Mouse (Mus musculus): ENCODE results near the gene Tmem131. TPM values are rescaled to one million over a fixed set of nuclear protein-coding genes. Genes with fewer than 3 reads are reported as not detected.
"Not testable (repeated sequence)": the region's sequence is repeated elsewhere in the genome, so short reads cannot be mapped to it uniquely, and the experiment has no call there.

Gene Tmem131
- polyA plus RNA-seq, 1 experiment from 2014 or later, result 12.1 TPM

GRCm38 (mm10) chr1:36904489-36904888 is 39.0 kb downstream of the Tmem131 start:
- no peak overlapping the region for H3K27ac ChIP-seq
- H3K4me3 ChIP-seq, result no peak overlapping the region
- 0 out of 2 replicates have a peak, but pooled peaks cover 7% of the 10 kb centered on the region for H3K36me3 ChIP-seq
- peaks cover 10% of the 10 kb centered on the region; the same call in 1 of the 2 replicates for H3K4me1 ChIP-seq
- WGBS, result 74% methylated on average over 6 of the region's 6 CpGs
- DNase-seq (ENCODE audit: low spot score), result peak; percentile 63
- H3K27me3 ChIP-seq (ENCODE audit: insufficient read depth, poor library complexity, severe bottlenecking), result no peaks in the 10 kb centered on the region
- H3K9me3 ChIP-seq, result no peaks in the 10 kb centered on the region

DNA sequence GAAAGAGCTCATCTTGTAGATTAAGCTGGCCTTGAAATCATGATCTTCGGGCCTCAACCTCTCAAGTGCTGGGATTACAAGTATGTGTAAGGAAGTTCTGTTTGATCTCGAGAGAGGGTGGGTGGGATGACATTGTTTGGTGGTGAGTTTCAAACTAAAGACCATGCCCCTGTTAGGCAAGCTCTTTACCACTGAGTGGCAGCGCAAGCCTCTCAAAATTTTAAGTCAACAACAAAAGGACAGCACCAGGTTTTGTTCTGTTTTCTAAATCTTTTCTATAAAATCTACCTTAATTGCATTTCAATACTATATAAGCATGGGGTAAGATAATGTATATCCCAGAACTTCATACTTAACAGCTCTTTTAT is 39.4 kb downstream of the Tmem131 start:
- DNase-seq (ENCODE audit: low spot score), result peak; percentile 58
- 52% methylated on average over 3 of the region's 3 CpGs for WGBS

DNA sequence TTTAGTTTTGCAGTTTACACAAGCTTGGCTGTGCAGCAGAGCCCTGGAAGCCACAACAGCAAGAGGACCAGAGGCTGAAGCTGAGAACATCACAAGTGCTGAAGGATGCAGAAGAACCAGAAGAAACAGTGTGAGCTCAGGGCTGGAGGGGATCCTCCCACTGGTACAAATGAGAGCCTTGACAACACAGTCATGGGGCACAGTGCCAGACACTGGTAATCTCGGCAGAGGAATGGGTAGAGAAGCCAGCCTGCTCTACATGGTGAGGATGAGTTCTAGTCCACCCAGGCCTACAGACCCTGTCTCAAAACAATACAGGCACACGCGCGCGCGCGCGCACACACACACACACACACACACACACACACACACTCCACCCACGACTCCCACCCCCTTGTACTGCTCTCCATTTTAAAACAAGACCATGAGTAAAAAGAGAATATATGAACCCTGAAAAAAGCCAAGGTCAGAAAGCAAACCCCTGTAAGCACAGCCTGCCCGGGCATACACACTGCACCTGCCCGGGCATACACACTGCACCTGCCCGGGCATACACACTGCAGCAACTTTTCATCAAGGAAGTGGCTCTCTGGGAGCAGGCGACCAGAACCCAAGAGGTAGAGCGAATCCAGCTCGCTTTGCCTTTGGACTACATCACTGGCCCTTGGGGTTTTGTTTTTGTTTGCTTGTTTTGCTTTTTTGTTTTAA is 39.9 kb downstream of the Tmem131 start:
- no peak for DNase-seq (ENCODE audit: low spot score)
- 89% methylated on average over 15 of the region's 15 CpGs for WGBS

More for the DNA sequence above, 39.4 kb downstream of the Tmem131 start:
- Histone ChIP-seq H3K4me1 (peaks cover 10% of the 10 kb centered on the region; the same call in 1 of the 2 replicates), H3K4me3 (no peak overlapping the region), H3K27me3 (ENCODE audit: insufficient read depth, poor library complexity, severe bottlenecking) (no peaks in the 10 kb centered on the region), H3K27ac (no peak overlapping the region), H3K36me3 (0 out of 2 replicates have a peak, but pooled peaks cover 7% of the 10 kb centered on the region), H3K9me3 (no peaks in the 10 kb centered on the region)

DNA sequence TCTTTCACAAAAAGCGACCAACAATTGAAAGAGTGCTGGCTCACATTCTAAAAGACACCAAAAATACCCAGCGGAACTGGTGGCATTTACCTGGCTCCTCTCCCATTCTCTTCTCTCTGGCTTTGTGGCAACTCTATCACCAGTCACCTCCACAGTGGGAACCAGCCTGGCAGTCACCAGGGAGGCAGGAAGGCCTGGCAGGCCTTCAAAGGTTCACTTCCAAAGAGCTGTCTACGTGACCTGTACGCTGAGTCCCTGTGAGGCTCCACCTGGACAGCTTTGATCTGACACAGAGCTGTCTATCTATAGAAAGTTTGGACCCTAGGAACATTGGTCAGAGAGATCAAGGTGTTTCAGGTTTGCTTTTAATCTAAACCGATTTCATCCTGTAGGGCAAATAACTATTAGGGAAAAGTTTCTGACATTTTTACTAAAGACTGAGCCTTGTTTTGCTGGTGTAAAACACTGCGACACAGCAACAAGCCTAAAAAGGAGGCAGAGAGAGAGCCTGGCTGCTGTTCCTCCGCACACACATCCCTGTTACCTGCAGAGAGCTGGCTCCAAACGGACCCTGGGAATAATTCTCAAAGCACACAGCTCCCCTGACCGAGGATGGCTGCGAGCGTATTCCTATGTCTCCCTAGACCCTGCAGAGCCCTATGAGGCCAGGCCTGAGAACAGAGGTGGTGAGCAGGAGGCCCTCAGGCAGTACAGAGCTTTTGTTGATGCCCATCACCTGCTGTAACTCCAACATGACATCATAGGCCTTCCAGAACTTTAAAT is 40.7 kb downstream of the Tmem131 start:
- 0 out of 2 replicates have a peak overlapping the region, but pooled peaks have one; percentile 5 for H3K27ac ChIP-seq

More for the DNA sequence above, 39.9 kb downstream of the Tmem131 start:
- H3K4me3 ChIP-seq, result no peak overlapping the region
- peaks cover 10% of the 10 kb centered on the region; the same call in 1 of the 2 replicates for H3K4me1 ChIP-seq
- H3K27me3 ChIP-seq (ENCODE audit: insufficient read depth, poor library complexity, severe bottlenecking), result no peaks in the 10 kb centered on the region
- H3K9me3 ChIP-seq, result no peaks in the 10 kb centered on the region
- 0 out of 2 replicates have a peak, but pooled peaks cover 7% of the 10 kb centered on the region for H3K36me3 ChIP-seq
- no peak overlapping the region for H3K27ac ChIP-seq

GRCm38 (mm10) chr1:36899622-36900021 is 43.8 kb downstream of the Tmem131 start:
- H3K4me1 ChIP-seq, result peaks cover 2% of the 10 kb centered on the region; the same call in 1 of the 2 replicates
- peak; percentile 59 for DNase-seq (ENCODE audit: low spot score)
- H3K27ac ChIP-seq, result no peak overlapping the region
- H3K9me3 ChIP-seq, result no peaks in the 10 kb centered on the region
- no peaks in the 10 kb centered on the region for H3K27me3 ChIP-seq (ENCODE audit: insufficient read depth, poor library complexity, severe bottlenecking)
- no peak overlapping the region for H3K4me3 ChIP-seq
- H3K36me3 ChIP-seq, result 0 out of 2 replicates have a peak, but pooled peaks cover 2% of the 10 kb centered on the region
- WGBS, result 94% methylated on average over 2 of the region's 2 CpGs

More for the DNA sequence above, 40.7 kb downstream of the Tmem131 start:
- H3K36me3 ChIP-seq, result 0 out of 2 replicates have a peak, but pooled peaks cover 7% of the 10 kb centered on the region
- H3K9me3 ChIP-seq, result no peaks in the 10 kb centered on the region
- H3K27me3 ChIP-seq (ENCODE audit: insufficient read depth, poor library complexity, severe bottlenecking), result no peaks in the 10 kb centered on the region
- no peak overlapping the region for H3K4me3 ChIP-seq
- DNase-seq (ENCODE audit: low spot score), result no peak
- H3K4me1 ChIP-seq, result peaks cover 10% of the 10 kb centered on the region; the same call in 1 of the 2 replicates
- WGBS, result 90% methylated on average over 11 of the region's 11 CpGs

GRCm38 (mm10) chr1:36896423-36896822 is 47.0 kb downstream of the Tmem131 start:
- WGBS, result 91% methylated on average over 4 of the region's 4 CpGs
- H3K4me1 ChIP-seq, result peaks cover 7% of the 10 kb centered on the region
- no peaks in the 10 kb centered on the region for H3K36me3 ChIP-seq
- H3K27me3 ChIP-seq (ENCODE audit: insufficient read depth, poor library complexity, severe bottlenecking), result no peaks in the 10 kb centered on the region
- no peaks in the 10 kb centered on the region for H3K9me3 ChIP-seq
- DNase-seq (ENCODE audit: low spot score), result no peak
- H3K27ac ChIP-seq, result no peak overlapping the region
- no peak overlapping the region for H3K4me3 ChIP-seq

DNA sequence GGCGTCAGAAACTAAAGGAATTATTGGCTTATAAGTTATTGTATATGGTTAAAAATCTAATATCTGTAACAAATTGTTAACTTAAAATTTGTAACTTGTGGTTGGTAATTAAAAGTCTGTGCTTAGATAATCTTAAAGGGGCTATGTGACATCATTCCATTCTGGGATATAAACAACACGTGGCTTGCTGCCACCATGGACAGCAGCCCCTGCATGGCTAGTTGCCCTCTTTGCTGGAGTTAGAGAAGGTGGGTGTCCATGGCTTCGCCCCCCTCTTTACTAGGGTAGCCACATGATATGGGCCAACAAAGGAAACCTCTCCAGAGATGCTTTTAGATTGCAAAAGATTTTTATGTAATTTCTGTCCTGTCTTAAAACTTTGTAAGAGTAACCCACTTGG is 48.0 kb downstream of the Tmem131 start:
- WGBS, result 81% methylated on average over 3 of the region's 3 CpGs
- Histone ChIP-seq H3K4me1 (peaks cover 17% of the 10 kb centered on the region), H3K9me3 (no peaks in the 10 kb centered on the region), H3K27ac (no peak overlapping the region), H3K27me3 (ENCODE audit: insufficient read depth, poor library complexity, severe bottlenecking) (no peaks in the 10 kb centered on the region), H3K4me3 (no peak overlapping the region), H3K36me3 (no peaks in the 10 kb centered on the region)
- DNase-seq (ENCODE audit: low spot score), result peak; percentile 48

- H3K27me3 ChIP-seq (ENCODE audit: insufficient read depth, poor library complexity, severe bottlenecking), result no peaks in the 10 kb centered on the region
- 79% methylated on average over 3 of the region's 3 CpGs for WGBS
- no peak overlapping the region for H3K4me3 ChIP-seq
Observed at GRCm38 (mm10) chr1:36894136-36894535, 49.3 kb downstream of the Tmem131 start.

GRCm38 (mm10) chr1:36893720-36894119 is 49.7 kb downstream of the Tmem131 start:
- H3K4me3 ChIP-seq; H3K27me3 ChIP-seq (ENCODE audit: insufficient read depth, poor library complexity, severe bottlenecking): not testable (repeated sequence)

More at GRCm38 (mm10) chr1:36894136-36894535, 49.3 kb downstream of the Tmem131 start:
- Histone ChIP-seq H3K27ac (no peak overlapping the region), H3K9me3 (no peaks in the 10 kb centered on the region), H3K4me1 (peaks cover 17% of the 10 kb centered on the region), H3K36me3 (no peaks in the 10 kb centered on the region)
- DNase-seq (ENCODE audit: low spot score), result no peak

DNA sequence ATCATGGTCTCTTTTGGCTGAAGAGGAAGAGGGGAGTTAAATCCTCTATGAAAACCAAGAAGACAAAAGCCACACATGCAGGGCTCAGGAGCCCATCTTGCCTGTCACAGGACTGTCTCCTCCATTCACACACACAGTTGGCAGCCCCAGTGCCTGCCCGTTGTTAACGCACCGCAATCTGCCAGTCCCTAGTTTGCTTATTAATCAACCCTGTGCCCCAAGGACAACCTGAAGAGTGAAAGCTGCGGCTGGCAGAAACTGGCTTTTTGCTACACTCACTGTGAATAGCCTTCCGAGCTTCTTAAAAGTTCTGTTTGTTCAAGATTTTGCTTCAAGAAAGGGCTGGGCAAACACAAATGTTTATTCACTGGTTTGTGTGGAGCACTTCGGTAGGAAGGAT is 50.3 kb downstream of the Tmem131 start:
- Histone ChIP-seq H3K4me3 (no peak overlapping the region), H3K9me3 (no peaks in the 10 kb centered on the region), H3K36me3 (peaks cover 3% of the 10 kb centered on the region; the same call in 1 of the 2 replicates), H3K27ac (no peak overlapping the region), H3K27me3 (ENCODE audit: insufficient read depth, poor library complexity, severe bottlenecking) (no peaks in the 10 kb centered on the region), H3K4me1 (peaks cover 17% of the 10 kb centered on the region)
- WGBS, result 88% methylated on average over 6 of the region's 6 CpGs
- DNase-seq (ENCODE audit: low spot score), result no peak

More at GRCm38 (mm10) chr1:36893720-36894119, 49.7 kb downstream of the Tmem131 start:
- H3K4me1 ChIP-seq, result peaks cover 17% of the 10 kb centered on the region
- 93% methylated on average over 5 of the region's 5 CpGs for WGBS
- H3K36me3 ChIP-seq; H3K27ac ChIP-seq; H3K9me3 ChIP-seq; DNase-seq (ENCODE audit: low spot score): not testable (repeated sequence)

GRCm38 (mm10) chr1:36892461-36892860 is 51.0 kb downstream of the Tmem131 start:
- DNase-seq (ENCODE audit: low spot score), result no peak
- Histone ChIP-seq H3K27ac (no peak overlapping the region), H3K36me3 (peaks cover 3% of the 10 kb centered on the region; the same call in 1 of the 2 replicates), H3K4me1 (peaks cover 22% of the 10 kb centered on the region), H3K9me3 (no peaks in the 10 kb centered on the region), H3K4me3 (no peak overlapping the region), H3K27me3 (ENCODE audit: insufficient read depth, poor library complexity, severe bottlenecking) (no peaks in the 10 kb centered on the region)
- 70% methylated on average over 3 of the region's 3 CpGs for WGBS

DNA sequence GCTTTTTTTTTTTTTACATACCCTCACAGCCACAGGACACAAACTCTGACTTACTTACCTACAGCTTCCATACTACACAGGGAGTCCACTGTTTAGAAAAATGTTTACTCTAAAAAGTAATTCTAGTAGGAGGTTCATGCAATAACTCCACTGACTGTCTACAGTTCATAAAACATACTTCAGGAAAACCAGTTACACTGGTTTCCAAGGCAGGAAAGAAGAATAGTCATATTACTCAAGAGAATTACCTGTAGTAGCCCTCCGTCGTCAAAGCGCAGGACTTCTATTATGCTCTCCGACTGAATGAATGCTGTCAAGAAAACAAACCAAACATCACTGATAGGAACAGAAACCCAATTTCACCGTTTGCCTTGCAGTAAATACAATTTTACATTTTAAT is 54.5 kb downstream of the Tmem131 start:
- no peaks in the 10 kb centered on the region for H3K9me3 ChIP-seq
- H3K27ac ChIP-seq, result no peak overlapping the region
- 95% methylated on average over 5 of the region's 5 CpGs for WGBS
- H3K4me1 ChIP-seq, result peaks cover 40% of the 10 kb centered on the region
- DNase-seq (ENCODE audit: low spot score), result no peak
- H3K36me3 ChIP-seq, result peaks cover 3% of the 10 kb centered on the region; the same call in 1 of the 2 replicates
- no peaks in the 10 kb centered on the region for H3K27me3 ChIP-seq (ENCODE audit: insufficient read depth, poor library complexity, severe bottlenecking)
- H3K4me3 ChIP-seq, result no peak overlapping the region

GRCm38 (mm10) chr1:36887172-36887571 is 56.3 kb downstream of the Tmem131 start:
- H3K4me1 ChIP-seq, result peaks cover 42% of the 10 kb centered on the region
- no peak overlapping the region for H3K27ac ChIP-seq
- no peaks in the 10 kb centered on the region for H3K27me3 ChIP-seq (ENCODE audit: insufficient read depth, poor library complexity, severe bottlenecking)
- H3K9me3 ChIP-seq, result no peaks in the 10 kb centered on the region
- H3K4me3 ChIP-seq, result no peak overlapping the region
- WGBS, result 66% methylated on average over 3 of the region's 3 CpGs
- H3K36me3 ChIP-seq, result peaks cover 3% of the 10 kb centered on the region; the same call in 1 of the 2 replicates
- DNase-seq (ENCODE audit: low spot score), result no peak

Measured in heart, embryonic 10.5 days (tissue).